In genomic region chr17:15872093-15872492, GRCm38 (mm10) we compare ENCODE assay signal across 22 mouse cellular contexts.
"Had no signal": no experiment of that assay in that cellular context is flagged by ENCODE, and none has a peak within 500 bp of the region (broad histone marks: within the 10 kb centered on the region; RNA-seq: fewer than 3 reads in every experiment).

No protein-coding gene starts in this region.

- H3K27me3 ChIP-seq: kidney, embryonic 15.5 days; limb, embryonic 12.5 days; limb, embryonic 15.5 days; midbrain, embryonic 12.5 days; midbrain, embryonic 15.5 days; neural tube, embryonic 12.5 days had no signal

- H3K4me3 ChIP-seq: kidney, embryonic 15.5 days; limb, embryonic 12.5 days; limb, embryonic 15.5 days; midbrain, embryonic 12.5 days; midbrain, embryonic 15.5 days; neural tube, embryonic 12.5 days had no signal

- H3K9ac ChIP-seq: kidney, embryonic 15.5 days; limb, embryonic 12.5 days; limb, embryonic 15.5 days; liver, embryonic 14.5 days; liver, postnatal 0 days; midbrain, embryonic 12.5 days; midbrain, embryonic 15.5 days; neural tube, embryonic 12.5 days had no signal

- DNase-seq: kidney, adult 8-10 months; kidney, postnatal 10 days; kidney, postnatal 36 days; layer of hippocampus, postnatal 36 days; left cerebral cortex, postnatal 4 days; liver, postnatal 0 days; lung, postnatal 14 days; retina, postnatal 1 day; right cerebral cortex, postnatal 25 days; thymus, adult 2 months; thymus, postnatal 14 days; thymus, postnatal 4 days had no signal

- H3K36me3 ChIP-seq: kidney, embryonic 15.5 days; limb, embryonic 12.5 days; limb, embryonic 15.5 days; midbrain, embryonic 12.5 days; midbrain, embryonic 15.5 days; neural tube, embryonic 12.5 days had no signal

- H3K4me1 ChIP-seq: kidney, embryonic 15.5 days; limb, embryonic 12.5 days; limb, embryonic 15.5 days; midbrain, embryonic 12.5 days; midbrain, embryonic 15.5 days; neural tube, embryonic 12.5 days had no signal

- H3K9me3 ChIP-seq: kidney, embryonic 15.5 days; limb, embryonic 12.5 days; limb, embryonic 15.5 days; midbrain, embryonic 12.5 days; midbrain, embryonic 15.5 days; neural tube, embryonic 12.5 days had no signal

- H3K4me2 ChIP-seq: kidney, embryonic 15.5 days; limb, embryonic 12.5 days; limb, embryonic 15.5 days; liver, embryonic 11.5 days; midbrain, embryonic 12.5 days; midbrain, embryonic 15.5 days; neural tube, embryonic 12.5 days had no signal

- H3K27ac ChIP-seq: kidney, embryonic 15.5 days; limb, embryonic 12.5 days; limb, embryonic 15.5 days; liver, embryonic 14.5 days; macrophage; midbrain, embryonic 12.5 days; midbrain, embryonic 15.5 days; neural tube, embryonic 12.5 days; stomach, postnatal 0 days had no signal

- ATAC-seq: liver, postnatal 0 days; midbrain, embryonic 15.5 days had no signal
